Mouse (Mus musculus) liver, embryonic 16.5 days (tissue): ENCODE measurements around the gene Rnaset2a. TPM values are rescaled to one million over a fixed set of nuclear protein-coding genes. Genes with fewer than 3 reads are reported as not detected.
"Not testable (repeated sequence)": the region's sequence is repeated elsewhere in the genome, so short reads cannot be mapped to it uniquely, and the experiment has no call there.

Source experiments
- ATAC-seq: fragments of 200-750 bp; cut with Nextera tagmentation; 2 replicates; pipeline ENCODE4 v1.8.0; 2017; ENCODE audit warnings: low read depth, mild to moderate bottlenecking, moderate number of reproducible peaks, moderate library complexity
- H3K27ac ChIP-seq: fragments of 300-500 bp; sonication (generic); 2 replicates; pipeline ENCODE4 v1.5.1; 2014; ENCODE audit warnings: mild to moderate bottlenecking, low read length
- H3K27me3 ChIP-seq: fragments of 300-500 bp; sonication (generic); 2 replicates; pipeline ENCODE4 v1.6.1; 2014; ENCODE audit warnings: low read depth, low read length, mixed read lengths; ENCODE audit not compliant: control insufficient read depth, insufficient read depth
- H3K36me3 ChIP-seq: fragments of 300-500 bp; sonication (generic); 2 replicates; pipeline ENCODE4 v1.6.1; 2014; ENCODE audit warnings: mild to moderate bottlenecking; ENCODE audit not compliant: control insufficient read depth, insufficient read depth
- H3K4me1 ChIP-seq: fragments of 300-500 bp; sonication (generic); 2 replicates; pipeline ENCODE4 v1.6.1; 2014; ENCODE audit warnings: low read depth, low read length, mixed read lengths; ENCODE audit not compliant: control insufficient read depth
- H3K4me2 ChIP-seq: fragments of 300-500 bp; sonication (generic); 2 replicates; pipeline ENCODE4 v1.6.1; 2014; ENCODE audit warnings: low read depth, low read length, mixed read lengths
- H3K4me3 ChIP-seq: fragments of 300-500 bp; sonication (generic); 2 replicates; pipeline ENCODE4 v1.5.1; 2014; ENCODE audit warnings: low read depth, mild to moderate bottlenecking, low read length
- H3K9ac ChIP-seq: fragments of 300-500 bp; sonication (generic); 2 replicates; pipeline ENCODE4 v1.6.1; 2014; ENCODE audit warnings: low read depth, low read length
- H3K9me3 ChIP-seq: fragments of 300-500 bp; sonication (generic); replicated peaks from 2 replicates; pipeline ENCODE4 v1.6.1; 2016; ENCODE audit warnings: low read length; ENCODE audit not compliant: control insufficient read depth
- WGBS: fragments of 180-500 bp; shearing (Covaris S2); extraction: QIAGEN DNeasy Blood & Tissue Kit; methylation state at CpG from one replicate; pipeline ENCODE4 v1.1.7; 2014; ENCODE audit not compliant: insufficient replicate concordance; 5-methylcytosine and 5-hydroxymethylcytosine counted together
- polyA plus RNA-seq: library from polyadenylated mRNA; unstranded; fragments of >200 nt; fragmentation: Nextera tagmentation; extraction: Ambion mirVana; gene quantifications from 2 replicates; pipeline ENCODE4 v1.2.1, GENCODE M21; 2015

Rnaset2a gene
- polyA plus RNA-seq, 1 experiment from 2014 or later = 17.2 TPM

DNA sequence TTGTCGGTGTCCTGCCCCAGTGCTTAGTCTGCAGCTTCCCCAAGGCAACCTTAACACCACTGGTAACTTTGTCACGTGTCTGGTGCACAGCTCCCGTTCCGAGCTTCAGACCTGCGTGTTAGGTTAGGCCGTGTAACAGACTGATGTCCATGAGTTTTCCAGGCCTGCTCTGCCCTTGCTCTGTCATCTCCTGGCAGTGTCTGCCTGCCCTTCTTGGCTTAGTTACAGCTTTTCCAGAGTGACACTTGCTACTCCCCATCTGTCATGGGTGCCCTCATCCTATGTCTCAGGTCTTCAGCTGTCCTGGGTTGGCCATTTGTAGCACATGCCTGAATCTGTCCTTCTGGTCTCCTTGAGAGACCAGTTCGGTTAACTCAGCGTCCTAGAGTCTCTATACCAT lies 19.5 kb upstream of the Rnaset2a start:
- not testable (repeated sequence) for H3K4me1 ChIP-seq, H3K27me3 ChIP-seq, H3K9me3 ChIP-seq, H3K9ac ChIP-seq, H3K27ac ChIP-seq, H3K4me3 ChIP-seq, H3K4me2 ChIP-seq, ATAC-seq
- peaks cover 20% of the 10 kb centered on the region for H3K36me3 ChIP-seq
- WGBS = 83% methylated on average over 5 of the region's 8 CpGs

DNA sequence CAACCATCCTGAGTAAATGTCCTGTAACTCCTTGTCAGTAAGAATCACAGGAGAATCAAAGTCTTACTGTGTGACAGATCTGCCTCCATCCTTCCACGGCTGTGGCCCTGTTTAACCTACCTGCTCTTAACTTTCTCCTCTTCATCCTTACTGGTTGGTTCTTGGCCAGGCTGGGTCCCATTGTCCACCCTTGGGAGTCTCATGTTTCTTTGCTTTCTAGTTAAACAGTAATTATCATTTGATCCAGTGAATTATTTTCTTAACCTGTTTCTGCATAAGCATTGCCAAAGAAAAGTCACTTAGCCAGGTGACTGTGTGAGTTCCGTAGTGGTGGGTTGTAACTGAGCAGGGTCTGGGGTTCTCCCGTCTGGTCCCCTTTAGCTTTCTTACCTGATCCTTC lies 18.6 kb upstream of the Rnaset2a start:
- Histone ChIP-seq H3K36me3 (peaks cover 15% of the 10 kb centered on the region), H3K4me3 (peak overlapping the region; percentile 66; the same call in 1 of the 2 replicates), H3K4me2 (peak overlapping the region; percentile 43)
- not testable (repeated sequence) for H3K4me1 ChIP-seq, ATAC-seq, H3K9me3 ChIP-seq, H3K27me3 ChIP-seq, H3K9ac ChIP-seq, H3K27ac ChIP-seq
- 67% methylated on average over 1 of the region's 3 CpGs for WGBS

DNA sequence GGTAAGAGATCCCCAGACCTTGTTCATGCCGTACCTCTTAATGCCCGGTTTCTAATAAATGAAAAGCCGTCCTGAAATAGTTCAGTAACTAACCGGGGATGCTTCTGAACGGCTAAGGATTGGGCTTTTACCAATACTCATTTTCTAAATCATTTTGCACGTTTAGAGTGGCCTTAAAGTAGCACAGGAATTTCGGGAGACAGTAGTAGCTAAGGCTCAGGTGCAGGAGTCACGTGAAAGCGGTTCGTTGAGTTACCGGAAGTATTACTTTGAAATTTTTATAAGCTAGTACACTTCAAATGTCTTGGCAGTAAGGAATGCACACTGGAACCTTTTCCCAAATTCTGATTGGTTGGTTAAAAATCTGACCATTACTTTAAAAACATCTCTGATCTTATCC lies 18.1 kb upstream of the Rnaset2a start:
- peaks cover 12% of the 10 kb centered on the region for H3K36me3 ChIP-seq
- not testable (repeated sequence) for H3K9ac ChIP-seq, H3K27me3 ChIP-seq, H3K27ac ChIP-seq, H3K4me1 ChIP-seq, ATAC-seq, H3K9me3 ChIP-seq
- H3K4me2 ChIP-seq = peak overlapping the region; percentile 43
- H3K4me3 ChIP-seq = peak overlapping the region; percentile 66
- WGBS = 0% methylated on average over 11 of the region's 11 CpGs

GRCm38 (mm10) chr17:8165608-8165945 lies 17.7 kb upstream of the Rnaset2a start:
- ATAC-seq = not testable (repeated sequence)
- WGBS = under 1% methylated on average over 37 of the region's 42 CpGs
- peak overlapping the region; percentile 63 for H3K9ac ChIP-seq

DNA sequence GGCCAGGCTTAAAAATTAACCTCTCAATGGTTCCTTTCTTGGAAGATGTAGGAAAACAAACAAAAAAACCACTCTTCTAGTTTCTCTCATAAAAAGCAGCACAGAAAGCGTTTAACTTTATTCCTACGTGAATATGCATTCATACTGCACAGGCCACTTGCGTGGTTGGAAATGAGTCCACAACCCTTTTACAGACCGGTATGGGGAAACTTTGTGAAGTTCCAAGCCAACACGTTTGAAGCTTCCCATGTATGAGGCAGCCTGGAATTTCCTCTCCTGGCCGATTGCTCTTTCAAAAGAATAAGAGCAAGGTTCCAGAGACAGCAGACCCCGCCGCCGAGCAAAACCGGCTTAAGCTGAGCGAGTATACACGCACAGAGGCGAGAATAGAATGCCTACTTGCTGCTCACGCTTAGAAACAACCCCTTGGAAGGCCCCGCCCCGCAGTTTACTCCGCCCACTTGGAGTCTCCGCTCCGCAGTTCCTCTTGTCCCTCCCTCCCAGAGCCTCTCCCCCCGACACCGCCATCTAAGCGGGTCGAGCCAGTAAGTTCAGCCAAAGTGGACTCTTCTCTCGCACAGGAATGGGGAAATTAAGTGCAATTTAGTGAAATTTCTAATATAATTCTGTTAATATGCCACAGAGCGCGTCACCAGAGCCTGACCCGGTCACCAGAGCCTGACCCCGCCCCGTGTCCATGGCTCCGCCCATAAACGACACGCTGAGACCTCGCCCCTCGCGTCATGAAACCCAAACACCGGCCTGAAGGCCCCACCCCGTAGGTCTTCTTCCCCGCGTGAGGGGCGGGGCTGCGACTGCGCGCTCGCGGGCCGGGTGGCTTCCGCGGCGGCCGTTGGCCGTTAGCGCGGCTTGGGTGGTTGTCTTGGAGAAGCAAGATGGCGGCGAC lies 17.1 kb upstream of the Rnaset2a start, which contains the start of gene Fgfr1op:
TSS of gene Fgfr1op (plus strand) at position 801 of the 907 bp plus-strand sequence.
- not testable (repeated sequence) for H3K4me1 ChIP-seq, H3K9me3 ChIP-seq, H3K27ac ChIP-seq, H3K36me3 ChIP-seq, H3K27me3 ChIP-seq
- Histone ChIP-seq H3K4me3 (peak within 1 kb of the TSS; percentile 66), H3K9ac (peak within 1 kb of the TSS; percentile 63), H3K4me2 (peak within 1 kb of the TSS; percentile 57)
- ATAC-seq = peak; percentile 98
- 2% methylated on average over 15 of the region's 55 CpGs for WGBS

More at GRCm38 (mm10) chr17:8165608-8165945, 17.7 kb upstream of the Rnaset2a start:
- H3K27me3 ChIP-seq, H3K27ac ChIP-seq, H3K4me1 ChIP-seq, H3K36me3 ChIP-seq, H3K9me3 ChIP-seq: not testable (repeated sequence)
- Histone ChIP-seq H3K4me2 (peak overlapping the region; percentile 43), H3K4me3 (peak overlapping the region; percentile 66)

GRCm38 (mm10) chr17:8160969-8161368 lies 13.1 kb upstream of the Rnaset2a start:
- H3K9me3 ChIP-seq, H3K4me1 ChIP-seq, H3K36me3 ChIP-seq, ATAC-seq, H3K27me3 ChIP-seq, H3K9ac ChIP-seq, H3K4me3 ChIP-seq, H3K27ac ChIP-seq, H3K4me2 ChIP-seq: not testable (repeated sequence)
- 43% methylated on average over 2 of the region's 3 CpGs for WGBS

DNA sequence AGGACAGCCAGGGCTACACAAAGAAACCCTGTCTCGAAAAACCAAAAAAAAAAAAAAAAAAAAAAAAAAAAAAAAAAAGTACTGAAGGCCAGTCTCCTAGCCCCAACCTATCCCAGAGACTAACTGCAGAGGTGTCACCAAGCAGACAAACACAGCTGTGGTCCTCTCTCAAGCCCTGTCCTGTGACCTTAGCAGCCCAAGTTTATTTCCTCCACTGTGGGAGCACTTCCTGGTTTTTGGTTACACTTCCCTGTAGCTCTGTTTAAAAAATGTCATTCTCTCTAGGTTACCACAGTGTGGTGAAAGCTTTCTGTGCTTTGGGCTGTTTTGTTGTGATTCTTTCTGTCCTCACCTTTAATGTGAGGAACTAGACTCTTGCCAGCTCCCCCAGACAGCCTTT lies 10.7 kb upstream of the Rnaset2a start:
- no CpG with 5 or more reads among the region's 1 CpGs for WGBS
- not testable (repeated sequence) for H3K4me2 ChIP-seq, H3K27me3 ChIP-seq, H3K9ac ChIP-seq, H3K4me3 ChIP-seq, H3K27ac ChIP-seq, H3K4me1 ChIP-seq, H3K9me3 ChIP-seq, H3K36me3 ChIP-seq
- ATAC-seq = peak; percentile 54; the same call in 1 of the 2 replicates

GRCm38 (mm10) chr17:8155982-8156381 lies 8.1 kb upstream of the Rnaset2a start:
- not testable (repeated sequence) for H3K27ac ChIP-seq, H3K4me1 ChIP-seq, H3K36me3 ChIP-seq, ATAC-seq, H3K4me2 ChIP-seq, H3K9me3 ChIP-seq, H3K27me3 ChIP-seq, H3K4me3 ChIP-seq, H3K9ac ChIP-seq
- WGBS = no CpG with 5 or more reads among the region's 8 CpGs

DNA sequence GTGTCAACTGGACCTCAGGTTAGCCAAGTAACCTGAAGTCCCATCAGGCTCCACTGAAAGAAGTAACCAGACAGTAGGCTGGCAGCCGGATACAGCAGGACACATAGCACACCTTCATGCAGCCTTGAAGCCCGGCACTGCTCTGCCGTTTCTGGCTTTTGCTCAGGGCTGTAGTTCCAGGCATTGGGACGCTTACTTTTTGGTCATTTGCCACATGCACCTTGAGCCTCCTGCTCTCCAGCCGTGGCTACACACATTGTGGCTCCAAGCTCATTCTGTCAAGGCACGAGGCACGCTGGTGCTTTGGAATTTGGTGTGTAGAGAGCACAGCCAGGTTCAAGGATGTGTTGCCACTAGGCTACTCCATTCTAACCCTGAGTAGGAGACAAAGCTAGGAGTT lies 7.1 kb upstream of the Rnaset2a start:
- not testable (repeated sequence) for ATAC-seq, H3K4me3 ChIP-seq, H3K9me3 ChIP-seq, H3K4me2 ChIP-seq, H3K9ac ChIP-seq, H3K27me3 ChIP-seq, H3K4me1 ChIP-seq, H3K36me3 ChIP-seq, H3K27ac ChIP-seq
- WGBS = 60% methylated on average over 7 of the region's 7 CpGs
